Mouse (Mus musculus) limb, embryonic 14.5 days (tissue): ENCODE data around the gene Spag9. TPM values are rescaled to one million over a fixed set of nuclear protein-coding genes. Genes with fewer than 3 reads are reported as not detected.

ENCODE experiments used
- ATAC-seq: fragments of 200-750 bp; cut with Nextera tagmentation; 2 replicates; pipeline ENCODE4 v1.8.0; 2017; ENCODE audit warnings: low read depth, moderate number of reproducible peaks, moderate TSS enrichment; ENCODE audit not compliant: low FRiP score
- DNase-seq: peaks from one replicate; pipeline ENCODE4 v3.0.0-alpha.2; 2015; ENCODE audit warnings: low spot score
- H3K27ac ChIP-seq: fragments of 300-500 bp; sonication (generic); replicated peaks from 2 replicates; pipeline ENCODE4 v1.5.1; 2014; ENCODE audit warnings: low read depth, mild to moderate bottlenecking, low read length, moderate library complexity, mixed read lengths
- H3K27me3 ChIP-seq: fragments of 300-500 bp; sonication (generic); 2 replicates; pipeline ENCODE4 v1.6.1; 2014; ENCODE audit warnings: low read length, mixed read lengths; ENCODE audit not compliant: control insufficient read depth, insufficient read depth
- H3K36me3 ChIP-seq: fragments of 300-500 bp; sonication (generic); 2 replicates; pipeline ENCODE4 v1.6.1; 2014; ENCODE audit warnings: mild to moderate bottlenecking, low read length, moderate library complexity, mixed read lengths; ENCODE audit not compliant: control insufficient read depth, insufficient read depth
- H3K4me1 ChIP-seq: fragments of 300-500 bp; sonication (generic); 2 replicates; pipeline ENCODE4 v1.6.1; 2014; ENCODE audit warnings: antibody characterized with exemption, low read length, mixed read lengths; ENCODE audit not compliant: control insufficient read depth, insufficient read depth
- H3K4me2 ChIP-seq: fragments of 300-500 bp; sonication (generic); replicated peaks from 2 replicates; pipeline ENCODE4 v1.6.1; 2014; ENCODE audit warnings: low read depth, mild to moderate bottlenecking, low read length, moderate library complexity; ENCODE audit not compliant: severe bottlenecking
- H3K4me3 ChIP-seq: fragments of 300-500 bp; sonication (generic); replicated peaks from 2 replicates; pipeline ENCODE4 v1.5.1; 2014; ENCODE audit warnings: low read length
- H3K9ac ChIP-seq: fragments of 300-500 bp; sonication (generic); 2 replicates; pipeline ENCODE4 v1.6.1; 2014; ENCODE audit warnings: mild to moderate bottlenecking, low read depth, low read length, moderate library complexity; ENCODE audit not compliant: severe bottlenecking
- H3K9me3 ChIP-seq: fragments of 300-500 bp; sonication (generic); 2 replicates; pipeline ENCODE4 v1.6.1; 2016; ENCODE audit warnings: low read length; ENCODE audit not compliant: control insufficient read depth
- POLR2A ChIP-seq: fragments of 200-500 bp; IDR thresholded peaks from 2 replicates; pipeline ENCODE4 v1.8.0; 2012; ENCODE audit warnings: inconsistent platforms, mild to moderate bottlenecking, moderate library complexity, borderline replicate concordance; ENCODE audit not compliant: insufficient read depth, insufficient read length; ENCODE audit errors: extremely low read depth
- WGBS: fragments of 180-500 bp; shearing (Covaris S2); extraction: QIAGEN DNeasy Blood & Tissue Kit; methylation state at CpG from one replicate; pipeline ENCODE4 v1.1.7; 2014; 5-methylcytosine and 5-hydroxymethylcytosine counted together
- polyA plus RNA-seq, 2 experiments: library from polyadenylated mRNA; depleted of rRNA in 1 of 2; stranded (reverse) in 1 of 2; unstranded in 1 of 2; fragments of >200 nt; fragmentation: Nextera tagmentation in 1 of 2; extraction: Ambion mirVana in 1 of 2; gene quantifications; 2 replicates each; pipeline versions ENCODE4 v1.2.1 to v1.2.3; 2012 to 2014

Spag9 gene
- polyA plus RNA-seq, 2 experiments: 56.3 to 64.6 TPM

- Histone ChIP-seq H3K27me3 (no peaks in the 10 kb centered on the region), H3K9me3 (no peaks in the 10 kb centered on the region), H3K4me3 (no peak overlapping the region), H3K27ac (0 out of 2 replicates have a peak overlapping the region, but pooled peaks have one; percentile 26), H3K4me1 (peaks cover 43% of the 10 kb centered on the region), H3K36me3 (no peaks in the 10 kb centered on the region), H3K9ac (no peak overlapping the region), H3K4me2 (no peak overlapping the region)
- ATAC-seq: no peak
- no peak for DNase-seq
- 36% methylated on average over 22 of the region's 24 CpGs for WGBS
- TF ChIP-seq POLR2A: no peak
Observed at GRCm38 (mm10) chr11:94138411-94139231, 142.7 kb downstream of the Spag9 start.

- DNase-seq: no peak
- H3K9ac ChIP-seq: no peak overlapping the region
- H3K4me3 ChIP-seq: no peak overlapping the region
- H3K27ac ChIP-seq: no peak overlapping the region
- peaks cover 37% of the 10 kb centered on the region for H3K4me1 ChIP-seq
- ATAC-seq: no peak
- H3K27me3 ChIP-seq: no peaks in the 10 kb centered on the region
- no peaks in the 10 kb centered on the region for H3K36me3 ChIP-seq
- H3K4me2 ChIP-seq: no peak overlapping the region
- no peaks in the 10 kb centered on the region for H3K9me3 ChIP-seq
- no peak for TF ChIP-seq POLR2A
- 88% methylated on average over 5 of the region's 5 CpGs for WGBS
Observed at GRCm38 (mm10) chr11:94139232-94139620, 143.3 kb downstream of the Spag9 start.

- no peak overlapping the region for H3K4me3 ChIP-seq
Observed at GRCm38 (mm10) chr11:94140540-94140939, 144.6 kb downstream of the Spag9 start.

GRCm38 (mm10) chr11:94141564-94141963 is 145.7 kb downstream of the Spag9 start:
- Histone ChIP-seq H3K27me3 (no peaks in the 10 kb centered on the region), H3K27ac (no peak overlapping the region), H3K4me2 (no peak overlapping the region), H3K4me3 (no peak overlapping the region), H3K9ac (no peak overlapping the region), H3K36me3 (no peaks in the 10 kb centered on the region), H3K9me3 (no peaks in the 10 kb centered on the region), H3K4me1 (peaks cover 21% of the 10 kb centered on the region)
- no peak for TF ChIP-seq POLR2A
- 56% methylated on average over 3 of the region's 3 CpGs for WGBS
- DNase-seq (no peak), ATAC-seq (no peak)

More at GRCm38 (mm10) chr11:94140540-94140939, 144.6 kb downstream of the Spag9 start:
- ATAC-seq: no peak
- no peak for TF ChIP-seq POLR2A
- no peak overlapping the region for H3K9ac ChIP-seq
- H3K4me2 ChIP-seq: no peak overlapping the region
- H3K27ac ChIP-seq: no peak overlapping the region
- H3K27me3 ChIP-seq: no peaks in the 10 kb centered on the region
- H3K36me3 ChIP-seq: no peaks in the 10 kb centered on the region
- 61% methylated on average over 3 of the region's 3 CpGs for WGBS
- H3K9me3 ChIP-seq: no peaks in the 10 kb centered on the region
- H3K4me1 ChIP-seq: peaks cover 26% of the 10 kb centered on the region
- DNase-seq: no peak

GRCm38 (mm10) chr11:94143336-94143735 is 147.4 kb downstream of the Spag9 start:
- no peak for ATAC-seq
- Histone ChIP-seq H3K4me2 (no peak overlapping the region), H3K27me3 (no peaks in the 10 kb centered on the region), H3K4me1 (peaks cover 6% of the 10 kb centered on the region), H3K9ac (no peak overlapping the region), H3K27ac (no peak overlapping the region), H3K4me3 (no peak overlapping the region), H3K36me3 (no peaks in the 10 kb centered on the region), H3K9me3 (no peaks in the 10 kb centered on the region)
- DNase-seq: no peak
- TF ChIP-seq POLR2A: no peak
- 46% methylated on average over 2 of the region's 2 CpGs for WGBS
